Mouse (Mus musculus) layer of hippocampus, postnatal 25 days (tissue): ENCODE data around the gene Adk. TPM values are rescaled to one million over a fixed set of nuclear protein-coding genes. Genes with fewer than 3 reads are reported as not detected.

ENCODE experiments used
- DNase-seq, 2 experiments: peaks; one replicate each; pipeline ENCODE4 v3.0.0; 2022; ENCODE audit warnings: mixed read lengths in 2 of 2, low spot score in 1 of 2; ENCODE audit errors: extremely low spot score in 1 of 2
- total RNA-seq, 2 experiments: library from RNA; stranded (reverse); gene quantifications; 2 replicates each; pipeline ENCODE4 v1.2.3; 2021

Adk gene
- total RNA-seq, 2 experiments from 2014 or later, result 77.1 to 86.5 TPM

GRCm38 (mm10) chr14:21143406-21144115 lies 91.2 kb downstream of the Adk start:
- peak in 1 of 2 experiments; percentile 28 for DNase-seq

- no peak for DNase-seq
Measured at GRCm38 (mm10) chr14:21147171-21147570, 94.8 kb downstream of the Adk start.

GRCm38 (mm10) chr14:21150301-21150700 lies 97.9 kb downstream of the Adk start:
- DNase-seq, result no peak

GRCm38 (mm10) chr14:21152055-21152454 lies 99.7 kb downstream of the Adk start:
- no peak for DNase-seq

GRCm38 (mm10) chr14:21165706-21166105 lies 113.3 kb downstream of the Adk start:
- no peak for DNase-seq

GRCm38 (mm10) chr14:21166114-21166513 lies 113.7 kb downstream of the Adk start:
- no peak for DNase-seq

- no peak for DNase-seq
Measured at GRCm38 (mm10) chr14:21173973-21174745, 121.8 kb downstream of the Adk start.

GRCm38 (mm10) chr14:21174804-21175203 lies 122.4 kb downstream of the Adk start:
- DNase-seq, result no peak

GRCm38 (mm10) chr14:21177781-21178180 lies 125.4 kb downstream of the Adk start:
- DNase-seq, result no peak

- no peak for DNase-seq
Measured at GRCm38 (mm10) chr14:21178356-21178755, 126.0 kb downstream of the Adk start.

- DNase-seq, result no peak
Measured at GRCm38 (mm10) chr14:21181053-21181452, 128.7 kb downstream of the Adk start.

- DNase-seq, result no peak
Measured at GRCm38 (mm10) chr14:21191966-21192365, 139.6 kb downstream of the Adk start.

GRCm38 (mm10) chr14:21192749-21193148 lies 140.4 kb downstream of the Adk start:
- DNase-seq, result no peak

- no peak for DNase-seq
Measured at GRCm38 (mm10) chr14:21194336-21194735, 142.0 kb downstream of the Adk start.

- no peak for DNase-seq
Measured at GRCm38 (mm10) chr14:21200850-21201249, 148.5 kb downstream of the Adk start.

- no peak for DNase-seq
Measured at GRCm38 (mm10) chr14:21206472-21206871, 154.1 kb downstream of the Adk start.

GRCm38 (mm10) chr14:21221574-21222138 lies 169.3 kb downstream of the Adk start:
- no peak for DNase-seq

- DNase-seq, result no peak
Measured at GRCm38 (mm10) chr14:21222206-21222605, 169.8 kb downstream of the Adk start.

GRCm38 (mm10) chr14:21223456-21223855 lies 171.1 kb downstream of the Adk start:
- DNase-seq, result no peak

GRCm38 (mm10) chr14:21223971-21224635 lies 171.7 kb downstream of the Adk start:
- DNase-seq, result no peak

- DNase-seq, result no peak
Measured at GRCm38 (mm10) chr14:21237051-21237450, 184.7 kb downstream of the Adk start.
